Mouse (Mus musculus): ENCODE data around the gene Sspn. TPM values are rescaled to one million over a fixed set of nuclear protein-coding genes. Genes with fewer than 3 reads are reported as not detected.

Sspn gene
- 10 to 100 TPM; 10.2 to 10.5 TPM for total RNA-seq (2021)
- long read RNA-seq, experiment 1, full-length matches to known transcripts: 4 of 5 reads
- long read RNA-seq, experiment 1, partial matches to known transcripts: 0 of 5 reads
- long read RNA-seq, experiment 1, other reads (novel, unspliced or antisense): 1 of 5 reads
- long read RNA-seq, experiment 2, full-length matches to known transcripts: 16 of 19 reads
- long read RNA-seq, experiment 2, partial matches to known transcripts: 2 of 19 reads
- long read RNA-seq, experiment 2, other reads (novel, unspliced or antisense): 1 of 19 reads

DNA sequence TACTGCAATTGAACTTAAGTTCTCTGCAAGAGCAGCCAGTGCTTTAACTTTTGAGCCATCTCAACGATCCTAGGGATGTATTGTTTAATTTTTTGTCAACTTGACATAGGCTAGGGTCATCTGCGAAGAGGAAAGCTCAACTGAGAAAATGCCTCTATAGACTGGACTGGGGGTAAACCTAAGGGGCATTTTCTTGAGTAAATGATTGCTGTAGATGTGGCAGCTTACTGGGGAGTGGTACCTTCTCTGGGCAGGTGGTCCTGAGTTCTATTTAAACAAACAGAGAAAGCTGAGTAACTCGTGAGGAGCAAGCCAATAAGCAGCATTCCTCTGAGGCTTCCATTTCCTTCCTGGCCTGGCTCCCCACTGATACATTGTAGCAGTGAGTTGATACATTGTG lies at the start of gene Sspn:
Gene Sspn (plus strand): TSS at position 301 of the 400 bp plus-strand sequence.
- no peak for DNase-seq (ENCODE audit: low spot score in 2 of 2)

GRCm38 (mm10) chr6:145883010-145883409 lies 48.4 kb upstream of the Sspn start:
- no peak for DNase-seq (ENCODE audit: low spot score in 2 of 2)

DNA sequence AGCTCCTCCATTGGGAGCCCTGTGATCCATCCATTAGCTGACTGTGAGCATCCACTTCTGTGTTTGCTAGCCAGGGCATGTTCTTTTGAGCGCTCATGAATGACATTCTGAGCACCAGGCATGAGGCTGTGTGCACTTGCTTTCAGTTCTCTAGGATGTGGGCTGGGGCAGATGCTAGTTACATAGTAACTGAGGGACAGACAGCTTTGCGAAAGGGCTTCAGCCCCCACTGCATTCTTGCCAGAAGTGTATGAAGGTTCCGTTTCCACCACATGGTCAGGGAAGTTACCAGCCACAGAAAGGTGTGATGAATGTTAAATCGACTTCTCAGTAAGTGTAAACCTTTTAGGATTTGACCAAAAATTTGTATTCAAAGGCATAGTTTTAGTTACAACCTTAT lies 47.8 kb upstream of the Sspn start:
- no peak for DNase-seq (ENCODE audit: low spot score in 2 of 2)

DNA sequence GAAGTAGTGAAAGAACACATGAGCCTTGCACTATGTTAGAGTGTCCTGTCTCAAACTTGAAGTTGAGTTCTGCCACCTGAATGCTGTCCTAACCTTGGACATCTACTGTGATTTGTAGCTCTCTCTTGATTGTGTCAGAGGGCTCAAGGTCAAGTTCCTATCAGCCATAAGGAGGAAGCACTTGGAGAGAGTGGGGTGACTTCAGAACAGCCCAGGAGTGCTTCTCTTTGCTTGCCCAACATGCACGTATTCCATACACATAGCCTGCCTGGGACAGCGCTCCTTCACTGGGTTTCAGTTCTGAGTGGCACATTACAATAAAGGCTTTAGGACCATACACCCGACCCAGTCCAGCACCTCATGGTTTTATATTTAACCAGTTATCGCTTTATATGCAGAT lies 46.4 kb upstream of the Sspn start:
- DNase-seq (ENCODE audit: low spot score in 2 of 2): no peak

DNA sequence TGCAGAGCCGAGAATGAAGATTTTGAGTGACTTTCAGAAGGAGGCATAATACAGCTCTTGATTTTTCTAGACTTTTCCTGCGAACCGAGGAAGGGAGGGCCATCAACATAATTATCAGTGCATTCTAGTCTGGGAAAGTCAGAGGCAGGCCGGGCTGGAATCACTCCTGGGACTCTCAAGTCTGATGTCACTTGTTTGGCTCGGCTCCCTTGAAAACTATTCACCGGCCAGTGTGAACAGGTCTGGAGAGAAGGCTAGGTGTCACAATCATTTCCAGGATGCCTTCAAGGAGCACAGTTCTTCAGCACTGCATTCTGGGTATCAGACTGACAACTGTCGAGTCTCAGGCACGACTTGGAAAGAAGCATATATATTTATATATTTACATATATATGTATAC lies 45.2 kb upstream of the Sspn start:
- no peak for DNase-seq (ENCODE audit: low spot score in 2 of 2)

- DNase-seq (ENCODE audit: low spot score in 2 of 2): no peak
Measured at GRCm38 (mm10) chr6:145887719-145888118, 43.7 kb upstream of the Sspn start.

DNA sequence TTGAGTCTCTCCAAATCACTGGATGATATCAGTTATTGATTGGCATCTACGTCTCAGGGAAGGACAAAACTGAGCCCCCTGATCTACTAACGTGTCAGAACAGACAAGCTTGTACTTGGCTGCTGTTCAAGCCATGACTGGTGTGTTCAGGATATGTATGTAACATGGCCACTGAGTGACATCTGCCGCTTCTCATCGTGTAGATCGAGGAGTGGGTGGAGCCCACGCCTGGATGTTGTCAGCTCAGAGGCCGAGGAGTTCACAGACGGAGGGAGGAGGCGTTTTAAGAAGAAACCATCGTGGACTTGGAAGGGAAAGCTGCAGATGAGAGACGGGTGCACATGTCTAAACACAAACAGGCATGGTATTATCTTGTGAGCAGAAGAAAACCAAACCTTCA lies 39.5 kb upstream of the Sspn start:
- no peak for DNase-seq (ENCODE audit: low spot score in 2 of 2)

DNA sequence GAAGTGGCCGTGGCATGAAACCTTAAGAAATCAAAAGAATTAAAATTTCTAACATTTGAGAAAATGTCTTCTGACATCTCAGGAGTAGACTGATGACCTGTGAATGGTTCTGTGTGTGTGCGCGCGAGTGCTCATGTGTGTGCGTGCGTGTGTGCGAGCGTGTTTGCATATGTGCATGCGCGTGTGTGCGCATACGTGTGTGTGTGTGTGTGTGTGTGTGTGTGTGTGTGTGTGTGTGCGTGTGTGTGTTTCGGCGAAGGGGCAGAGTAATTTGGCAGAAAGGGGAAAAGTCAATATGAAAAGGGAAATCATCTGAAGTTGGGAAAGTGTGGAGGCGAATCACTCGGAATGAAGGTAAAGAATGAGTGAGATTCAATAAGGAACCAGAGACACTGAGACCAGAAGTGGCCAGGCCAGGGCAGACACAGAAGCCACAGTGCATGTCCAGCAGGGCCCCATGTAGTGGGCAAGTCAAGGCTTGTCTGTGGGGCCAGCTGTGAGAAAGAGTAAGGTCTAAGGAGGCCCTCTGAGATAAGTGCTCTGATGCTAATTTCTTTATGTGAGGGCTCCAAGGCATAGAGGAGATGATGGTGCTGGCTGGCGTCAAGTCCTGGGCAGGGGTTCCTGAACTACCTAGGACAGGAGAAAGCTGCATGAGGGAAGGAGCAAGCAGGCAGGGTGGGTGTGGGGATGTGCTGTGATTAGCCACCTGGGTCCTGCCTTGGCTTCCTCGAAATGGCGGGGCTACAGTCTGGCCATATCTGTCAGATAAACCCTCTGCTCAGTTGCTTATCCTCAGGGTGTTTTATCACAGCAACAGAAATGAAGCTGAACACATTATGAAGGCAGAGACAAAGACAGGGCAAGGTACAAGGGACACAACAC lies 38.8 kb upstream of the Sspn start:
- DNase-seq (ENCODE audit: low spot score in 2 of 2): no peak

DNA sequence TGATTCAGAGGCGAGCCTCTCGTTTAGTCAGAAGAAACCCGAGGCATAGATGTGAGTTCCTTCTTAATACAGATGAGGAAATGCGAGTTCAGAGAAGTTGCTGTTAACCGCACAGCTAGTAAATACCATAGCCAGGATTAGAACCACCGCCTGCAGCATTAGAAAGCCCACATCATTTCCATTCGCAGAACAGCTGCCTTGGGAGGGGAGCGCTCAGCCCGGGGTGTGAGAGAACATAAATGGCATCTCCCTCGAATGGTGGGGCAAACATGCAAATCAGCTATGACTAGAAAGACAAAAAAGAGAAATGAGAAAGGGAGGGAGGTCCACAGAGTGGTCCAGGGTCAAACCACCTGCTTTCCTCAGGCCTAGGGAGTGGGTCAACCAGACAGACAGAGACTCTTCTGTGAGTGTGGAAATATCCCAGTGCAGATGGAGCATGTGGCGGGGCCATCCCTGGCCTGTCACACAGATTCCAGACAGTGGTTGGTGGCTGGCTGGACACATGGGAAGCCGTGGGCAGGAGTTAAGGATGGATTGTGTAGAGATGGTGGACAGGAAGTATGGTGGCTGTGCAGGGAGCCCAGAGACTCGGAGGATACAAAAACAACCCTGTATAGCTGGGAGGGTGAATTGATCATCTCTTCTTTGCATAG lies 37.9 kb upstream of the Sspn start:
- no peak for DNase-seq (ENCODE audit: low spot score in 2 of 2)

DNA sequence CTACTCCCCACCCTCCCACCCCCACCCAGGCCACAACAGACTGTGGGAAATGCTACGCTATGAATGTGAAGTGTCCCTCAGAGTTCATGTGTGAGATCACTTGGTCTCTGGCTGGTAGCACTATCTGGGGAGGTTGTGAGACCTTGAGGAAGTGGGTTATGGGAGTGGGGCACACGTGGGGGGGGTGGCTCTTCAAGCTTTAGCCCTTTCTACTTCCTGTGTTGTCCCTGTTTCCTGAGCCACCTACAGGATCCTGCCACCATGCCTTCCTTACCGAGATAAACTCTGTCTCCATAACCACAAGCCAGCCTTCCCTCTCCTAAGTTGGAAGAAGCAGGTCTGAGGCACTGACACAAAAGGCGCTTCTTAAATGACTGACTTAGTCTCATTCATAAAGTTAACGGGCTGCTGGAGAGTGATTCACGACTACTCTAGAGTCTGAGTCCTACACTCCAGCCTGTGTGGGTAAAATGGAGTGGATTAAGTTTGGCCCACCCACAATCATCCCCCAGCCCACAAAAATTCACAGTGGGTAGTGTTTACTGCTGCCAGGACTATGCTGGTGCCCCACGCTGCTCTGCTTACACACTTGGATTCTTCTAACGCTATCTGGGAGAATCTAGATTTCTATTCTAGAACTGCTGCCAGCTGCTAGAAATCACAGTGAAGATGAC lies 36.6 kb upstream of the Sspn start:
- no peak for DNase-seq (ENCODE audit: low spot score in 2 of 2)

DNA sequence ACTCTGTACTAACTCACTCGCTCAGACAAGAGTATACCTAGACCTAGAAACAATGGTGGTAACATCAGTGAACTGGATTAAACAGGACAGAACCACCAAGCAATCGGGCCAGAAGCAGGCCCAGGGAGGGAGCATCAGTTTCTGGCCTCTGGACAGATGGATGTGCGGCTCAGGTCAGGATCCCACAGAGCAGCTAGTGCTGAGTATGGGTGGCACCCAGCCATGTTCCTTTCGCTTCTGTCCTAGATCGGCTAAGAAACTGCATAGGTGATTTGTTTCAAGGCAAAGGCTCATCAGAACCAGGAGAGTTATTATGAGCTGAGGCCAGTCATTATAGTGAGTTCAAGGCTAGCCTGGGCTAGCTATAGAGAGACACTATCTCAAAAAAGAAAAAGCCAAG lies 27.3 kb upstream of the Sspn start:
- DNase-seq (ENCODE audit: low spot score in 2 of 2): no peak

- no peak for DNase-seq (ENCODE audit: low spot score in 2 of 2)
Measured at GRCm38 (mm10) chr6:145904616-145905015, 26.8 kb upstream of the Sspn start.

GRCm38 (mm10) chr6:145906096-145906890 lies 25.1 kb upstream of the Sspn start:
- peak; percentile 39 to 49 for DNase-seq (ENCODE audit: low spot score in 2 of 2)

GRCm38 (mm10) chr6:145909943-145910342 lies 21.5 kb upstream of the Sspn start:
- DNase-seq (ENCODE audit: low spot score in 2 of 2): no peak

DNA sequence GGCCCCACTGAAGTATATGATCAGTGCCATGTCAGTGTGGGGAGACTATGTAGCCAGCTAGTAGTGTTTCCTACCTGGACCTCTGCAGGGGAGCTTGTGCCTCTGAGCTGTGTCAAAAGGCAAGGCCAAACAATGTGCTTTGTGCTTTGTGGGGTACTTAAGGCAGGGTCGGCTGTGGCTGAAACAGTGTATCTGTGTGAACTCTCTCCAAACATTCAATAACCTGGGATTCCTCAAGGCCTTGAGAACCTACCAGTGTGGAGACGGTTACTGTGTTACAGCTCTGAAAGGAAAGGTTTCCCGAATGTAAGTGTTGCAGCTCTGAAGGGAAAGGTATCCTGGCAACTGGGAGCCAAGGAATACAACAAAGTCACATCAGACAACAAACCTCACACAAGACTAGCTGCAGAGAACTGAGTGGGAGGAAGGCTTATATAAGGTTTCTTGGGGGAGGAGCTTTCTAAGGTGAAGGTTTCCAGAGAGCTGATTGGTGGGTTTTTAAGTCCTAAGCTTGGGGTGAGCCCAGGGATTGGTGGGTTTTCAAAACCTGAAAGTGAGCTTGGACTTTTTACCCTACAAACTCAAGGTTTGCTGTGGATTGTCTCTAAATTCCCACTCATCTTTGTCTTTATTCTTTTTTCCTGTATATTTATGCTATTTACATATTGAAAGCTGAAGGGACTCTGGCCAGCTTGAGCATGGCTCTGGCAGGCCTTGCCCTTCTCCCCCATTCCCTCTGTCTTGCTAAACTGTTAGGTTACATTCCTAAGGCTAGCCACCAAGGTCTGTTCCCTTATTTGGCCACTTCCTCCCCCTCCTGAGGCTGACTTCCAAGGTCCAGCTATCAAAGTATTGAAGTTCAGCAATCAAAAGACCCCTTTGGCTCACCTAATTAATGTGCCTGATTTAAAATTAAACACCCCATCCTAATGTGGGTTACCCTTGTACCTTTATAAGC lies 20.7 kb upstream of the Sspn start:
- no peak for DNase-seq (ENCODE audit: low spot score in 2 of 2)

GRCm38 (mm10) chr6:145912232-145912631 lies 19.2 kb upstream of the Sspn start:
- no peak for DNase-seq (ENCODE audit: low spot score in 2 of 2)

DNA sequence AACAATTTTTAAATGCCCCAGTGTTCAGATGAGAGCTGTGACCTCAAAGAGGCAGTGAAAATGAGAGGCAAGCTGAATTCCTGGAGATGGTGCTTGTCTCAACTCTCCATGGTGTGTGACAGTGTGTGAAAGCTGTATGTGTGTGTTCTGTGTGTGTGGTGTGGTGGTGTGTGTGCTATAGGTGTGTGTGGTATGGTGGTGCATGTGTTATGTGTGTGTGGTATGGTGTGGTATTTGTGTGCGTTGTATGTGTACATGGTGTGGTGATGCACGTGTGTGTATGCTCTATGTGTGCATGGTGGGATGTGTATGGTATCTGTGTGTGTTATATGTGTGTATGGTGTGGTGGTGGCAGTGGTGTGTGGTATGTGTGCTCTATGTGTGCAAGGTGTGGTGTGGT lies 16.0 kb upstream of the Sspn start:
- DNase-seq (ENCODE audit: low spot score in 2 of 2): no peak

- DNase-seq (ENCODE audit: low spot score in 2 of 2): no peak
Measured at GRCm38 (mm10) chr6:145916401-145916800, 15.0 kb upstream of the Sspn start.

DNA sequence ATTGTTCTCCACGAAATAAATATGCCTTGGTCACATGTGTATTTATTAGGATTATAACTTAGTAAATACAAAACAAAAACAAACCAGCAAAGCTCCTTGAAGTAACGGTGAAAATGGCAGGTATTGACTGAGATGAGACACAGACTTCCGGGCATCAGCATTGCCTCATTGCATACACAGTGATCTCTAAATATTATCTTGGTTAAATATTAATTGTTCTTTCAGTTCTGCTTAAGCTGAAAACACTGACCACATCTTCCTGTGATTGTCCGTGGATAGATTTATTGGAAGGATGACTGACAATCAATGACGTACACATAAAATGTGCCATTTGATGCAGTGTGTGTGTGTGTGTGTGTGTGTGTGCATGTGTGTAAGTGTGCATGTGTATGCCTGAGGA lies 13.2 kb upstream of the Sspn start:
- DNase-seq (ENCODE audit: low spot score in 2 of 2): no peak

All from adrenal gland, adult 18-20 months (tissue).